Mouse (Mus musculus) kidney, adult 2 months (tissue): ENCODE data around the gene Wscd2. TPM values are rescaled to one million over a fixed set of nuclear protein-coding genes. Genes with fewer than 3 reads are reported as not detected.
A peak's percentile ranks its signal among the peaks of the same experiment; 100 is the strongest.

Source experiments
- DNase-seq: peaks from one replicate; pipeline ENCODE4 v3.0.0; 2021
- H3K27ac ChIP-seq: fragments of 200-500 bp; 2 replicates; pipeline ENCODE4 v1.5.1; 2012; ENCODE audit warnings: low read depth, low read length, control low read depth, inconsistent platforms; ENCODE audit not compliant: insufficient read depth
- H3K27me3 ChIP-seq: fragments of 200-500 bp; replicated peaks from 2 replicates; pipeline ENCODE4 v1.6.1; 2012; ENCODE audit warnings: mild to moderate bottlenecking, moderate library complexity, low read length, inconsistent platforms; ENCODE audit not compliant: control insufficient read depth, insufficient read depth
- H3K36me3 ChIP-seq: fragments of 200-500 bp; 2 replicates; pipeline ENCODE4 v1.6.1; 2012; ENCODE audit warnings: mild to moderate bottlenecking, moderate library complexity, low read length, inconsistent platforms; ENCODE audit not compliant: control insufficient read depth, insufficient read depth
- H3K4me1 ChIP-seq: fragments of 200-500 bp; 2 replicates; pipeline ENCODE4 v1.6.1; 2011; ENCODE audit warnings: low read length; ENCODE audit not compliant: control insufficient read depth, insufficient read depth
- H3K4me3 ChIP-seq: fragments of 200-500 bp; 2 replicates; pipeline ENCODE4 v1.5.1; 2011; ENCODE audit warnings: mild to moderate bottlenecking, low read depth, low read length, control low read depth; ENCODE audit not compliant: insufficient read depth
- CTCF ChIP-seq: fragments of 200-500 bp; conservative IDR thresholded peaks from 2 replicates; pipeline ENCODE4 v1.5.1; 2011; ENCODE audit warnings: low read depth, mild to moderate bottlenecking, control low read depth, low read length, moderate library complexity, mixed read lengths; ENCODE audit not compliant: insufficient read depth, insufficient read length
- POLR2A ChIP-seq: fragments of 200-500 bp; IDR thresholded peaks from one replicate; pipeline ENCODE4 v1.6.1; 2011; ENCODE audit warnings: low read depth, low read length, control low read depth
- WGBS: fragments of 180-500 bp; shearing (Covaris S2); methylation state at CpG from one replicate; pipeline ENCODE4 v1.1.7; 2018; 5-methylcytosine and 5-hydroxymethylcytosine counted together
- polyA plus RNA-seq: library from polyadenylated mRNA; depleted of rRNA; stranded (reverse); fragments of >200 nt; gene quantifications from 2 replicates; pipeline ENCODE4 v1.2.3, GENCODE M21; 2012

Gene Wscd2
- polyA plus RNA-seq, 1 experiment, result 9.0 TPM

DNA sequence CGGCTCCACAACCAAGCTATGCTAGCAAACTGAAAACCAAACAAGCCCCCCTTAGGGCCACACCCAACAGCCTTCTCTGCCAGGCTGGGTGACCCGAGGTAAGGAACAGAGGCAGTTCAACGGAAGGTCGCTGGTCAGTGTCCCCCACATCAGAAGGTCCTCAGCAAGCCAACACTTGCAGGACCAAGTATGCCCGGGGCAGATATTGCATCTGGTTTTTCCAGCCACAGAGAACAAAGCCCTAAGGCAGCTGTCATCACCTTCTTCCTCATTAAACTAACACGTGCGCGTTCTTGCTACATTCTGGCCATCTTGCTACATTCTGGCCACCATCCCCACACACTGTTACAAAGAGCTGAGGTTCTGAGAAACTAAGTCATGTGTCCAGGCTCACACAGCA lies 136.2 kb downstream of the Wscd2 start:
- DNase-seq, result no peak
- Histone ChIP-seq H3K4me1 (no peaks in the 10 kb centered on the region), H3K27me3 (no peaks in the 10 kb centered on the region), H3K36me3 (no peaks in the 10 kb centered on the region), H3K27ac (no peak overlapping the region), H3K4me3 (no peak overlapping the region)
- TF ChIP-seq POLR2A, result no peak
- TF ChIP-seq CTCF, result no peak
- WGBS, result 72% methylated on average over 8 of the region's 8 CpGs

DNA sequence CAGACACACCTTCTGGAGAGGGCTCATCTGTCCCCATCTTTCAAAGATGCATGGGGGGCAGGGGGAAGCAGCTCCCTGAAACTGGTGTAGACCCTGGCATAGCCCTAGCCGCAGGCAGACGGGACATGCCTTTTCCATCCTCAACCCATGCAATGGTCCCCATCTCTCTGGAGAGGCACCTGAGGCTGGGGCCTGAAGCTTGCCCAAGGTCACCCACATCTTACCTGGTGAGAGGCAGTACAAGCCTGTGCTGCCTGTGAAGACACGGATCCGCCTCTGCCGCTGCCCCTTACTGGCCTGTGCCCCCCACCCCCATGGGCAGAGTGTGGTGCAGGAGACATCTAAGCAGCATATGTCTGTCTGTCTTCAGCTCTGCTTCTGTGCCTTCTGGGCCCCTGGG lies 136.9 kb downstream of the Wscd2 start:
- TF ChIP-seq CTCF (no peak), POLR2A (no peak)
- H3K27me3 ChIP-seq, result no peaks in the 10 kb centered on the region
- no peak overlapping the region for H3K27ac ChIP-seq
- no peak for DNase-seq
- 77% methylated on average over 5 of the region's 5 CpGs for WGBS
- H3K4me1 ChIP-seq, result no peaks in the 10 kb centered on the region
- no peaks in the 10 kb centered on the region for H3K36me3 ChIP-seq
- H3K4me3 ChIP-seq, result no peak overlapping the region

DNA sequence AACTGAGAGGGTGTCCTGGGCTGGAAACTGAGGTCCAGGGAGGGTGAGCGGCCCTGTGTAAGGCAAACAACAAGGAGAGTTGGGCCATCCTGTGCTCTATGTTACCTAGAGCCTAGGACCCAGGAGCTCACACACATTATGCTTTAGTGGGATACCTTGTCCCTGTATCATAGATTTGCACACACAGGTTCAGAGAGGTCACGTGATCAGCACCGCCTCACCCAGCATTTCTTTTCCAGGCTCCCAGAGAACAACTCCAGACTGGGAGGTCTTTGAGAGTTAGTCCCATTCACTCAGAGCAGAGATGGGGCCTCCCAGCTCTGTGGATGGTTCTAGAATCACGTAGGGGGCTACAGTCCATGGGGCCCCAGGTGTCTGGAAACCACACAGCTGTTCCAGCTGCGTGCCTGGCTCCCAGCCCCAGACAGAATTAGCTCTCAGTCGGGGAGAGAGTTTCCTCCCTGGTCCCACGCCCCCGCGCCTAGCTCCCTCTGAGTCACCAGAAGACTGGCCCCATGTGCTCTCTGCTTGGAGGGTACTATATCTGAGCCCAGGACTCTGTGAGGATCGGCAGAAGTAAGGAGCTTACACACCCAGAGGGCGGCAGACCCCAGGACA lies 137.8 kb downstream of the Wscd2 start:
- Histone ChIP-seq H3K4me3 (no peak overlapping the region), H3K27me3 (no peaks in the 10 kb centered on the region), H3K4me1 (no peaks in the 10 kb centered on the region), H3K36me3 (no peaks in the 10 kb centered on the region), H3K27ac (no peak overlapping the region)
- TF ChIP-seq CTCF (no peak), POLR2A (no peak)
- 38% methylated on average over 11 of the region's 11 CpGs for WGBS
- DNase-seq, result no peak

- WGBS, result 83% methylated on average over 3 of the region's 3 CpGs
- Histone ChIP-seq H3K27ac (no peak overlapping the region), H3K27me3 (no peaks in the 10 kb centered on the region), H3K4me1 (0 out of 2 replicates have a peak, but pooled peaks cover 3% of the 10 kb centered on the region), H3K4me3 (no peak overlapping the region), H3K36me3 (no peaks in the 10 kb centered on the region)
- TF ChIP-seq CTCF, result no peak
- no peak for TF ChIP-seq POLR2A
- no peak for DNase-seq
Measured at GRCm38 (mm10) chr5:113629248-113629647, 139.1 kb downstream of the Wscd2 start.

DNA sequence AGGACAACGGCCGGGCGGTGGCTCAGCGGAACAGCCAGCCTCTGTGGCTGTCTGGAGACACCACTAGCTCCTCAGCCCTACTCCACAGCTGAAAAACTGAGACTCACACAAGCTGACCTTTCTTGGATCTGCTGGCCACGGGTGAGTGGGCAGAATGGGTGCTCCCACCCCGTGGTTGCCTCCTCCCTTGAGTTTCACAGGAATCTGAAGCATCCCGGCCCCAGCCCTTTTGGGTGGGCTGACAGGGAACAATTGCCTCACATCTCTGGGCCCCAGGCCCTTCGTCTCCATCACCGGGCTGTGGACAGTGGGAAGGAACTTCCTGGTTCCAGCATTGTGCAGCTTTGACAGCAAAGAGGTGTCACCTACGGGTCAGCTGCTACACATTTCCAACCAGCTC lies 140.0 kb downstream of the Wscd2 start:
- Histone ChIP-seq H3K4me1 (0 out of 2 replicates have a peak, but pooled peaks cover 3% of the 10 kb centered on the region), H3K36me3 (no peaks in the 10 kb centered on the region), H3K4me3 (no peak overlapping the region), H3K27ac (no peak overlapping the region), H3K27me3 (no peaks in the 10 kb centered on the region)
- 35% methylated on average over 10 of the region's 10 CpGs for WGBS
- TF ChIP-seq POLR2A, result no peak
- no peak for TF ChIP-seq CTCF
- no peak for DNase-seq

- WGBS, result 26% methylated on average over 9 of the region's 9 CpGs
- H3K4me3 ChIP-seq, result no peak overlapping the region
- H3K27ac ChIP-seq, result no peak overlapping the region
- no peaks in the 10 kb centered on the region for H3K27me3 ChIP-seq
- no peaks in the 10 kb centered on the region for H3K36me3 ChIP-seq
- H3K4me1 ChIP-seq, result peaks cover 6% of the 10 kb centered on the region; the same call in 1 of the 2 replicates
- peak; percentile 61 for DNase-seq
- TF ChIP-seq POLR2A (no peak), CTCF (no peak)
Measured at GRCm38 (mm10) chr5:113633037-113633714, 143.0 kb downstream of the Wscd2 start.

- Histone ChIP-seq H3K36me3 (no peaks in the 10 kb centered on the region), H3K27me3 (no peaks in the 10 kb centered on the region), H3K4me3 (no peak overlapping the region), H3K4me1 (peaks cover 6% of the 10 kb centered on the region; the same call in 1 of the 2 replicates), H3K27ac (peak overlapping the region; percentile 52; the same call in 1 of the 2 replicates)
- 9% methylated on average over 13 of the region's 13 CpGs for WGBS
- DNase-seq, result peak; percentile 93
- TF ChIP-seq CTCF, result no peak
- TF ChIP-seq POLR2A, result no peak
Measured at GRCm38 (mm10) chr5:113634024-113634651, 144.0 kb downstream of the Wscd2 start.
